Mouse (Mus musculus): Measurements from ENCODE around the gene Clnk. TPM values are rescaled to one million over a fixed set of nuclear protein-coding genes. Genes with fewer than 3 reads are reported as not detected.

Clnk gene
- total RNA-seq, 1 experiment = 0.36 TPM

DNA sequence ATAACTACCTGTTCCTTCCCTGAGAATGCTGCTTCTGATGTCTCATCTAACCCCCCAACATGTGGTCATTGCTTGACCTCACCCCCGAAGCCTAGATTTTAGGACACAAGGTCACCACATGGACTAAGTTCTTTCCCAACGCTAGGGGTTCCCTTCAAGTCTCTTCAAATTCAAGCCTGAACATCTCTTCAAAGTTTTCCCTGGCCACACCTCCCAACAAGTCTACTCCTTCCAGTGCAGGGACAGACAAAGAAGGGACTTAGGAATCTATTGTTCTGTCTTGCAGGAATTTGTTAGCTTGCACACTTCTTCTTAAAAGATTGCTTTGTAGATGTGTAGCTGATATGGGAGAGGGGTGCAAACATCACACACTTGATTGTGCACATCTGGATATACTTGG lies 174.5 kb downstream of the Clnk start:
- Histone ChIP-seq H3K9me3 (ENCODE audit: control insufficient read depth, insufficient read depth, low read depth, low read length) (no peaks in the 10 kb centered on the region), H3K4me3 (ENCODE audit: insufficient read depth in 1 of 2, low read depth in 1 of 2, low read length in 2 of 2, poor library complexity in 1 of 2, severe bottlenecking in 1 of 2) (no peak overlapping the region), H3K36me3 (ENCODE audit: control insufficient read depth, insufficient read depth, low read length, poor library complexity, severe bottlenecking) (no peaks in the 10 kb centered on the region; the same call in 1 of the 2 replicates), H3K9ac (ENCODE audit: insufficient read depth, low read depth, low read length, poor library complexity, severe bottlenecking) (no peak overlapping the region), H3K27ac (ENCODE audit: insufficient read depth, low read depth, low read length, poor library complexity, severe bottlenecking) (no peak overlapping the region), H3K4me1 (ENCODE audit: control insufficient read depth in 2 of 2, insufficient read depth in 2 of 2, low read length in 2 of 2, poor library complexity in 1 of 2) (peaks cover 12 to 20% of the 10 kb centered on the region in 2 experiments; a peak in 3 of 4 replicates)
- in situ Hi-C loops (cut with MboI; ENCODE audit: low sequenced_read_pairs in 2 of 2, unreplicated experiment in 2 of 2) = no loop called here
- DNase-seq (ENCODE audit: low read depth, low spot score) = no peak
- TF ChIP-seq HCFC1 (IDR thresholded peaks at IDR 0.05; ENCODE audit: borderline replicate concordance, insufficient read depth, low read length) = no peak
- TF ChIP-seq ZC3H11A (IDR thresholded peaks at IDR 0.05; ENCODE audit: borderline replicate concordance, low read depth, low read length) = no peak
- no peak for TF ChIP-seq MAFK (IDR thresholded peaks at IDR 0.05; ENCODE audit: insufficient read depth, low read depth, low read length)
- no peak for TF ChIP-seq ZNF384 (IDR thresholded peaks at IDR 0.05; ENCODE audit: low read depth, low read length)
- no peak for TF ChIP-seq CHD2 (IDR thresholded peaks at IDR 0.05; ENCODE audit: low read depth, low read length)

- peak; percentile 51 for DNase-seq (ENCODE audit: low read depth, low spot score)
- Histone ChIP-seq H3K9me3 (ENCODE audit: control insufficient read depth, insufficient read depth, low read depth, low read length) (no peaks in the 10 kb centered on the region), H3K4me3 (ENCODE audit: insufficient read depth in 1 of 2, low read depth in 1 of 2, low read length in 2 of 2, poor library complexity in 1 of 2, severe bottlenecking in 1 of 2) (peak overlapping the region in 1 of 2 experiments; percentile 10; a peak in 1 of 4 replicates), H3K36me3 (ENCODE audit: control insufficient read depth, insufficient read depth, low read length, poor library complexity, severe bottlenecking) (no peaks in the 10 kb centered on the region), H3K27ac (ENCODE audit: insufficient read depth, low read depth, low read length, poor library complexity, severe bottlenecking) (peak overlapping the region; percentile 55; the same call in 1 of the 2 replicates), H3K9ac (ENCODE audit: insufficient read depth, low read depth, low read length, poor library complexity, severe bottlenecking) (no peak overlapping the region), H3K4me1 (ENCODE audit: control insufficient read depth in 2 of 2, insufficient read depth in 2 of 2, low read length in 2 of 2, poor library complexity in 1 of 2) (peaks cover 19 to 26% of the 10 kb centered on the region in 2 experiments; a peak in 3 of 4 replicates)
- in situ Hi-C loops (cut with MboI; ENCODE audit: low sequenced_read_pairs in 2 of 2, unreplicated experiment in 2 of 2) = no loop called here
- no peak for TF ChIP-seq MAFK (IDR thresholded peaks at IDR 0.05; ENCODE audit: insufficient read depth, low read depth, low read length)
- TF ChIP-seq HCFC1 (IDR thresholded peaks at IDR 0.05; ENCODE audit: borderline replicate concordance, insufficient read depth, low read length) = no peak
- no peak for TF ChIP-seq CHD2 (IDR thresholded peaks at IDR 0.05; ENCODE audit: low read depth, low read length)
- TF ChIP-seq ZNF384 (IDR thresholded peaks at IDR 0.05; ENCODE audit: low read depth, low read length) = no peak
- no peak for TF ChIP-seq ZC3H11A (IDR thresholded peaks at IDR 0.05; ENCODE audit: borderline replicate concordance, low read depth, low read length)
These were observed 178.1 kb downstream of the Clnk start for GRCm38 (mm10) chr5:38698466-38698865.

DNA sequence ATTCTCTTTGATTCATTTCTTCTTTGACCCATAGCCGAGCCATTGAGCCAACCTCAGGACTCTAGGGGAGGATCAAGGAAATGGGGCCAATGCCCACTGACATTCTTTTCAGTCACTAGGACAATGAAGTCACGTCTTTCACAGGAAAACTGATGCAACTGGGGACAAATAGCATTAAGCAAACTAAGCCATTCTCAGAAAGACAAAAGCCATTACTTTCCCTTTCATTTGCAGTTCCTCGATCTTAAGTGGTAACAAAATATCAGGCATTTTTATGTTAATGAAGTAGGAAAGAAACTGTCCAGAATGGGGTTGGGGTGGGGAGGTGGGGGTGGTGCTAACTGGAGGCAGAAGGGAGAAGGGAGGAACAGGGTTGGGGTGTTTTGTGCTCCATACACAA lies 178.6 kb downstream of the Clnk start:
- no peak overlapping the region; the same call in 1 of the 2 replicates for H3K27ac ChIP-seq (ENCODE audit: insufficient read depth, low read depth, low read length, poor library complexity, severe bottlenecking)
- TF ChIP-seq CHD2 (IDR thresholded peaks at IDR 0.05; ENCODE audit: low read depth, low read length) (peak; percentile 64; the same call in 1 of the 2 replicates), ZNF384 (IDR thresholded peaks at IDR 0.05; ENCODE audit: low read depth, low read length) (no peak), MAFK (IDR thresholded peaks at IDR 0.05; ENCODE audit: insufficient read depth, low read depth, low read length) (0 out of 2 replicates have a peak, but pooled peaks have one; percentile 27)
- no peaks in the 10 kb centered on the region for H3K36me3 ChIP-seq (ENCODE audit: control insufficient read depth, insufficient read depth, low read length, poor library complexity, severe bottlenecking)
- peak; percentile 73 for DNase-seq (ENCODE audit: low read depth, low spot score)
- in situ Hi-C loops (cut with MboI; ENCODE audit: low sequenced_read_pairs in 2 of 2, unreplicated experiment in 2 of 2) = no loop called here
- no peaks in the 10 kb centered on the region for H3K9me3 ChIP-seq (ENCODE audit: control insufficient read depth, insufficient read depth, low read depth, low read length)
- peaks cover 19 to 26% of the 10 kb centered on the region in 2 experiments; a peak in 3 of 4 replicates for H3K4me1 ChIP-seq (ENCODE audit: control insufficient read depth in 2 of 2, insufficient read depth in 2 of 2, low read length in 2 of 2, poor library complexity in 1 of 2)
- no peak overlapping the region for H3K9ac ChIP-seq (ENCODE audit: insufficient read depth, low read depth, low read length, poor library complexity, severe bottlenecking)
- H3K4me3 ChIP-seq (ENCODE audit: insufficient read depth in 1 of 2, low read depth in 1 of 2, low read length in 2 of 2, poor library complexity in 1 of 2, severe bottlenecking in 1 of 2) = no peak overlapping the region

GRCm38 (mm10) chr5:38696616-38697375 lies 179.8 kb downstream of the Clnk start:
- H3K27ac ChIP-seq (ENCODE audit: insufficient read depth, low read depth, low read length, poor library complexity, severe bottlenecking) = peak overlapping the region; percentile 72
- TF ChIP-seq MAFK (IDR thresholded peaks at IDR 0.05; ENCODE audit: insufficient read depth, low read depth, low read length) (no peak), ZC3H11A (IDR thresholded peaks at IDR 0.05; ENCODE audit: borderline replicate concordance, low read depth, low read length) (no peak), HCFC1 (IDR thresholded peaks at IDR 0.05; ENCODE audit: borderline replicate concordance, insufficient read depth, low read length) (no peak), ZNF384 (IDR thresholded peaks at IDR 0.05; ENCODE audit: low read depth, low read length) (no peak), CHD2 (IDR thresholded peaks at IDR 0.05; ENCODE audit: low read depth, low read length) (no peak)
- in situ Hi-C loops (cut with MboI; ENCODE audit: low sequenced_read_pairs in 2 of 2, unreplicated experiment in 2 of 2) = no loop called here
- H3K4me1 ChIP-seq (ENCODE audit: control insufficient read depth in 2 of 2, insufficient read depth in 2 of 2, low read length in 2 of 2, poor library complexity in 1 of 2) = peaks cover 12 to 20% of the 10 kb centered on the region in 2 experiments; a peak in 3 of 4 replicates
- no peak overlapping the region for H3K9ac ChIP-seq (ENCODE audit: insufficient read depth, low read depth, low read length, poor library complexity, severe bottlenecking)
- H3K9me3 ChIP-seq (ENCODE audit: control insufficient read depth, insufficient read depth, low read depth, low read length) = no peaks in the 10 kb centered on the region
- no peak overlapping the region for H3K4me3 ChIP-seq (ENCODE audit: insufficient read depth in 1 of 2, low read depth in 1 of 2, low read length in 2 of 2, poor library complexity in 1 of 2, severe bottlenecking in 1 of 2)
- H3K36me3 ChIP-seq (ENCODE audit: control insufficient read depth, insufficient read depth, low read length, poor library complexity, severe bottlenecking) = no peaks in the 10 kb centered on the region
- peak; percentile 68 for DNase-seq (ENCODE audit: low read depth, low spot score)

Measured in ES-E14 (cell line).